Mouse (Mus musculus) testis, adult 10 weeks (tissue): ENCODE data around the gene Phldb2. TPM values are rescaled to one million over a fixed set of nuclear protein-coding genes. Genes with fewer than 3 reads are reported as not detected.

Experiments used
- polyA plus RNA-seq: library from polyadenylated mRNA; stranded (reverse); fragments of 350-450 nt; fragmentation: Illumina TruSeq; extraction: RNeasy Lipid Tissue Mini Kit (QIAGEN cat#74804); gene quantifications from one replicate; pipeline ENCODE4 v1.2.3, GENCODE M21; 2014; ENCODE audit warnings: low read depth, low replicate concordance

The Phldb2 gene
- polyA plus RNA-seq, result 3.8 TPM

DNA sequence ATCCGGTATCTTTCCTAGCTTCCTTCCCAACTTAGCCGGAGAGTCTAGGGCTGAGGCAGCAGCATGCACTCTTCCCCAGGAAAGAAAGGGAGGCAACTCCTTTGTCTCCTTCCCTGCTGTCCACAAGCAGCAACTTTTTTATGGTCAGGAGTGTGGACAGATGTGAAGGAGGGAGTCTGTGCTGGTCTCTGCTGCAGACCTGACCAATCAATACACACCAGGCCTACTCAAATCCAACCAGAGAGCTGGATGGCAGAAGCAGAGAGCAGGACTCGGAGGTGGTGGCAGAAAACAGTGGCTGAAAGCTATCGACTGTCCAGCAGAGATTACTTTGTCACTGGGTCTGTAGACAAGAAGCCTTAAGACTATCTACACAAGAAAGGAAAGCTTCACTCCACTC lies at the start of gene Phldb2:
Gene Phldb2, minus strand, starts transcription at position 205 of the 400 bp plus-strand sequence.

DNA sequence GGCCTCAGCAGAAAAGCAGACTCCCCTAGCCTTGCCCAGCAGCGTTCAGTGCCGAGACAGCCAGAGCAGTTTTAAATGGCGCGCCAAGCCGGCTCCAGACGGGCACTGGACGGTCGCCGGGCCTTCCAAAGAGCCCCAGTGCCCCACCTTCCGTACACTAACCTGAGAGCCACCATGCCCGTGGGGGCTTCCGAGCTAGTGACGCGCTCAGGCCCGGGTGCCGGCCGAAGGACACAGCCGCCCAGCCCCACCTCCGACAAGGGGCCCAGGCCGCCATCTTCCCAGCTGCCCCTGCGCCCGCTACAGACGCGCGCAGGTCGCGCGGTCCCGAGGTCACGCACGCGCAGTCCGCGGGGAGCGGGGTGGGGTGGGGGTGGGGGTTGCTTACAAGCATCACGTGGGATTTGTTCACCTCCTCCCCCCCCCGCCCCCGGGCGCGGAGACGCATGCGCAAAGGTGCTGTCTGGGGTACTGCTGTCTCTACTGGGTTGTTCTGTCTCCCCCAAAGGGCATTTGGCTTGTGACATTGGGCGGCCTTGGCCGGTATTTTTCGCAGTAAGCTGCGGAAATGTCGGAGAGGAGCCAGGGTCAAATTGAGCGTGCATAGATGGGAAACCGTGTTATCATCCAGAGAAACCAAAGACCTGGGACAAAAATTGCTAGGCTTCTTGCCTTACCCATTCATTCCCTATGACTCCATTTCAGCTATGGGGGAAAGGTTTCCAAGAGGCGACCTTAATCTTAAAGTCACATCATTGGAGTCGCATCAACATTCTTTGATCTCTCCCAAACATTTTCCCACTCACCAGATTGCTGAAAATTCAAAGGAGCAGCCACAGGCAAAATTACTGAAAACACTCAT lies 210.6 kb downstream of the Phldb2 start, which contains the start of gene Abhd10:
Gene Abhd10, minus strand, starts transcription at position 341 of the 862 bp plus-strand sequence.

DNA sequence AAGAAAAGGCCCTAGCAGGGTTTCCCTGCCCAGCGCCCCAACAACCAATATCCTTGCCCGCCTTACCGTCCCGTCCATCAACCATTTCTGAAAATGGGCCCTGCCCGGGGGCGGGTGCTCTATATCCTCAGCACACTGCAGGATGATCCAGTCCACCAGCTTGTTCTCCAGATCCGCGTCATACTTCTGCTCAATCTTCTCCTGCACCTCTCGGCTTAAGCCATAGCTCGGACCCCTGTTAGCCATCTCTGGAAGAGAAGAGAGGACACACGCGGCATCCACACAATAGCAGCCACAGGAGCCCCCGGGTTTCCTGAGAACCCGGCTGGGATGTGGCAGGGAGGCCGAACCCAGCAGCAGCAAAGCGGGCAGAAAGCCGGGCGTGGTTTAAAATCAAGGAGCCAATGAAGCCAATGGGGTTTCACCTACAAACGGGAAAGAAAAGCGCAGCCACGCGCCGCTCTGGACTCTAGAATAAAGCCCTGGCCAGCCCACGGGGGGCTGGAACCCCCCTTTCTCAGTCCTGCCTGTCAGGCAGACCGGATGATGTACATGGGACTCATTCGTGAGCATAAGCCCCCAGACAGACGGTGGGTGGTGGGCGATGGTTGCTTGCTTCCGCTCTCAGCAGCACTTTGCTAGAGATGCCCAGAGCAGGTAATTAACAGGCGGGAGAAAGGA lies 229.2 kb downstream of the Phldb2 start, which contains the start of gene Tagln3:
Gene Tagln3, minus strand, starts transcription at position 548 of the 681 bp plus-strand sequence.

Other genes with a start within 250 kb of the Phldb2 start
- gene Tagln3, start 229.0 kb downstream of the Phldb2 start, polyA plus RNA-seq, result not detected
- 16.7 TPM for gene Abhd10, start 210.6 kb downstream of the Phldb2 start, polyA plus RNA-seq
- 0.90 TPM for gene Plcxd2, start 56.6 kb upstream of the Phldb2 start, polyA plus RNA-seq
- 13.5 TPM for gene Cd96, start 166.7 kb upstream of the Phldb2 start, polyA plus RNA-seq
- 1.3 TPM for gene Gm4737, start 201.5 kb upstream of the Phldb2 start, polyA plus RNA-seq